Mouse (Mus musculus): Measurements from ENCODE around the gene Tsga13. TPM values are rescaled to one million over a fixed set of nuclear protein-coding genes. Genes with fewer than 3 reads are reported as not detected.

Tsga13 gene
- total RNA-seq (2014; fragmentation: Nextera tagmentation) (not detected in 2 replicates), total RNA-seq (2017) (not detected in 2 replicates)

DNA sequence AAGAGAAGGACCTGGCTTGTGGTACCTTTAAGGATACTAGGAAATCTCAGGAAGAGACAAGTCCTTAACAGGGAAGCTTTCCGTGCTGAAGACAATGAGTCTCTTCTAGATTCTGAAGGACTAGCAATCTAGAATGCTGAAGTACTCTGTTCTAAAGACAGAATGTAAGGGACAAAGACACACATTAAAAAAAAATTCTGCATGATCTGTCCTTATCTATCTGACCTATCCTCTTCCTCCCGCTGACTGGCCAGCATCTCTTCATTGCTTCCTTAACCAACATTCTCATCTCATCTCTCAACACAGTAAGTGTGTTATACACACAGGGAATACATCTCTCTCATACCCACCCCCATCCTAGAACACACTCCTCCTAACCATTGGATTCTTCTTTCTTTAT lies at the start of gene Tsga13:
Gene Tsga13 (minus strand): TSS at position 101 of the 400 bp plus-strand sequence.
- ATAC-seq (replicated peaks; ENCODE audit: low FRiP score, low TSS enrichment, poor library complexity, severe bottlenecking) = no peak

DNA sequence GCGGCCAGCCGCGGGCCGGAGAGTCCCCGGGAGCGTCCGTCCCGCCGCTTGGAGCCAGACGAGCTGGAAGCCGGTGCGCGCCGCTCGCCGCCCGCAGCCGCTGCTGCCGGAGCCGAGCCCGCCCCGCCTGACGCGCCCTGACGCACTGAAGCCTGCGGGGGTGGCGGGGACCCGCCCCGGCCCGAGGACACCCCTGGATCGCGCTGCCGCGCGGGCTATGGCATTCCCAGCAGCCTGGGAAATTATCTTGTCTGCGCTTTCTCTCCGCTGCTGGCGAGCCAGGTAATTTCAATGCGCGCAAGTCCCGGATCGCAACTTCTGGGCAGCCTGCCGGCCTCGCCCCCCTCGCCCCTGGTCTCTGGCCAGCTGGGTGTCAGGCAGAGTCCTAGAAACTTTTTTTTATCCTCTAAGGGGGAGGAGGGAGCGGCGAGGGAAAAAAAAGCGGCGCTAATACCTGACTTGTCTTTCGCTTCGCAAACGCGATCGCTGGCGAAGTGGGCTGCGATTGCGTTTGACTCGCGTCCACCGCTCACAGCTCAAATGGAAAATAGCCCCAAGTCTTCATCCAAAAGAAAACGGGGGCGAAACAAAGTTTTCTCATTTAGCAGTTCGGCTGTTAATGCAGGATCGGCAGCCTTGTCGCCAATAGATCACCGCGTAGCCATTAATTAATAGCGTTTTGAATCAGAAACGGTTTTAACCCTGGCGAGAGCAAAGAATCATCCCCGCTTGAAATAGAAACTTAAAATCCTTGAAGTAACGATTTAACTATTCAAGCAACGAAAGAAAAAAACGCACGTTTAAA lies 43.6 kb upstream of the Tsga13 start, which contains the start of gene Klf14:
Gene Klf14 (minus strand): TSS at position 343 of the 805 bp plus-strand sequence.
- no peak for ATAC-seq (replicated peaks; ENCODE audit: low FRiP score, low TSS enrichment, poor library complexity, severe bottlenecking)

DNA sequence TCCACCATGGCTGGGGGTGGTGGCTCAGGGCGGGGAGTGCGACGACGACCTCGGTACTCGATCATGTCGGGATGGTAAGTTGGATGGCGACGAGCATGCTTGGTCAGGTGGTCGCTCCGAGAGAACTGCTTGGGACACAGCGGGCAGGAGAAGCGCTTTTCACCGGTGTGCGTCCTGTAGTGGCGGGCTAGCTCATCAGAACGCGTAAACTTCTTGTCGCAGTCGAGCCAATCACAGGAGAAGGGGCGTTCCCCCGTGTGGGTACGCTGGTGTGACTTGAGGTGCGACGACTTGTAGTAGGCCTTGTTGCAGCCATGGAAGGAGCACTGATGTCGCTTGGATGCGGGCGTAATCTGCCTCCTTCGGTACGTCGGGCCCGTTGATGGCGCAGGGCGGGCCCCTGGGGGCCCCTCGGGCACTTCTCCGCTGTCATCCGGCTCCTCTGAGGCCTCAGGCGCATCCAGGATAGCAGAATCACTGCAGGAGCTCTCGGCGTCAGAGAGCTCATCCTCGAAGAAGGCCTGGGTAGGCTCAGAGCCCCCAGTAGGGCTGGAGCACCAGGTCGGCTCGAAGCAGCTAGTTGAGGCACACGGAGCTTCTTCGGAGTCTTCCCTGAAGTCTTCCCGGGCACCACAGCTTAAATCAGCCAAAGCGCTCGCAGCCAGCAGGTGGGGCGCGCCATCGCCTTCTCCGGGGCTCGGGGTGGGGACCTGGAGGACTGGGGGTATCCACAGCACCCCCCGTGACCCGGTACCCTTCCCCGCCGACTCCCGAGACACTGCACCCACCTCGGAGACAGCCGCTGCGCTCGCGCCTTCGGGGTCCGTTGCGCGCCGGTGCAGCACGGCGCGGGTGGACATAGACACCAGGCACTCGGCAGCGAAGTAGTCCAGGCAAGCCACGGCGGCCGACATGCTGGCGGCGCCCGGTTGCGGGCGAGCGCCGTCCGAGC lies 42.7 kb upstream of the Tsga13 start:
- no peak for ATAC-seq (replicated peaks; ENCODE audit: low FRiP score, low TSS enrichment, poor library complexity, severe bottlenecking)

DNA sequence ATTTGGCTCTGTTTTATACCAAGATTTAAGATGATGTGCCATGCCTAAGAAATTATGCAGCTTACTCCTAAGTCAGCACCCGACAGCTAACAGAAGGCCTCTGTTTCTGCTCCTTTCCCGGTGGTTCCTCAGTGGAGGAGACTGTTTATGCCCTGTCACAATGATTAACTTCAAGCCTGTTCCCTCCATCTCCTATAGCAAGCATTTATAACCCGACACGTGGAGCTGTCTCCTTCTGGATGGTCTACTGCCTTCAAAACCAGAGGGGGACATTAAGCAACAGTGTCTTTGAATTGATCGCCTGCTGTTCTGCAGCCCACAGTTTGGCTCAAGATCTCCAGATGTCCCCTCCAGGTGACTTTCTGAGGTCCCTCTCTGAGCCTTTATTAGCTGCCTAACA lies 23.9 kb upstream of the Tsga13 start:
- no peak for ATAC-seq (replicated peaks; ENCODE audit: low FRiP score, low TSS enrichment, poor library complexity, severe bottlenecking)

DNA sequence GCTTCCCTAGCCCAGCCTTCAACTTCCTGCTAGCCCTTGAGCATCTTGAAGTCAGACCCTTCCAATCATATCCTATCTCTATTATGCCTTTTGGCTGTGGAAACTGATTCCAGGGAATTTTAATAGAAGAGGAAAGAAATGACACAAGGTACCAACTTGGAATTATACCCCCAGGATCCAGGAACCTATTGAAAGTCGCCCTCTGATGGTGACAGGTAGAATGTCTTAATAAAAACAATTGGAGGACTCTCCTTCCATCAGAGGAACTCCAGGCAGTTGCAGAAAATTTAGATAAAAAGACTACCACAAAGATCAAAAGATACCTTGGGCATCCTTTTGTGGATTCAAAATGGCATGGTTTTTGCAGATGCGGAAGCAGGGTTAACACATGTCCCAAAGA lies 7.4 kb upstream of the Tsga13 start:
- no peak for ATAC-seq (replicated peaks; ENCODE audit: low FRiP score, low TSS enrichment, poor library complexity, severe bottlenecking)

DNA sequence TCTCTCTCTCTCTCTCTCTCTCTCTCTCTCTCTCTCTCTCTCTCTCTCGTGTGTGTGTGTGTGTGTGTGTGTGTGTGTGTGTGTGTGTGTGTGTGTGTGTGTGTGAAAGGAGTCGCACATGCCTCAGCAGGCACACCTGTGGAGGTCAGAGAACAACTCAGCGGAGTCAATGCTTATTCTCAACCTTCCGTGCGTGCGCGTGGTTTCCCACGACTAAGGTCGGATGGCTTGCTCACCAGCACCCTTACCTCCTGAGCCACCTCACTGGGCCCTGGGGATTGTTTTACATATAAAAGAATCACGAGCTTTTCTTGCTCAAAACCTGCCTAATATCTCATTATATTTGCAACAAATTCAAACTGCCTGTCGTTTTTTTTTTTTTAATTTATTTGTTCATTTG lies 6.5 kb upstream of the Tsga13 start:
- no peak for ATAC-seq (replicated peaks; ENCODE audit: low FRiP score, low TSS enrichment, poor library complexity, severe bottlenecking)

DNA sequence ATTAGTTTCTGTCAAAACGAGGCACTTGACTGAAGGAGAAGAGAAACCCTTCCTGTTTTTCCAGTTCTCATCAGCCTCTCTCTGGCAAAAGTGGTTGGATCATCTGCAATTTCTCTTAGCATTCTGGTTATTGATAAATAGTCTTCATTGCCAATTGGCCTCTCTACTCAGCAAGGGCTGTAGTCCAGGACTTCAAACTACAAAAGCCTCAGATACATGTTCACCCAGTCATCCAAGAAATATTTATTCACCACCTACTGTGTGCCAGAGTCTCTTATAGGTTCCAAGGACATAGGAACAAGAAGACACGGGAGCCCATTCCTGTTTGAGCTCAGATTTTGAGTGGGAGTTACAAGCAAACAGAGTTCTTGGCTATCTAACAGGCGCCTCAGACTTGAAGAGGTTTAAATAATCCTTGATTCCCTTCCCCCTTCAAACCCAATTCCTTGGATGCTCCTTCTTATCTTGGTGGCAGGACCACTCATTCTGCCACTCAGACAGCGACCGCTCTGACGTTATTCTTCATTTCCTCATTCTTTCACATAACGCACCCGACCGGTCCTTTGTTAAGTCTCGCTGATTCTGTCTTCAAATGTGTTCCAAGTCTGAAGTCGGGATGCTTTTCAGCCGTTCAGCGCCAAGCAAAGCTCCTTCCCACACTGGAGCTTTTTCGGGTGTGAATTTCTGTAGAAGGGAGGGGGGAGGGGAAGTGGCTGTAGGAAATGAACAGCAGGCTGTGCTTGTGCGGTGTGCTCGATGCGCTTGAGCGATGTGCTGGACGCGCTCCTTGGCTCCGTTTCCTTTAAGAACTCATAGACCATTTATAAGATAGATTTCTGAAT lies 5.7 kb upstream of the Tsga13 start:
- no peak for ATAC-seq (replicated peaks; ENCODE audit: low FRiP score, low TSS enrichment, poor library complexity, severe bottlenecking)

DNA sequence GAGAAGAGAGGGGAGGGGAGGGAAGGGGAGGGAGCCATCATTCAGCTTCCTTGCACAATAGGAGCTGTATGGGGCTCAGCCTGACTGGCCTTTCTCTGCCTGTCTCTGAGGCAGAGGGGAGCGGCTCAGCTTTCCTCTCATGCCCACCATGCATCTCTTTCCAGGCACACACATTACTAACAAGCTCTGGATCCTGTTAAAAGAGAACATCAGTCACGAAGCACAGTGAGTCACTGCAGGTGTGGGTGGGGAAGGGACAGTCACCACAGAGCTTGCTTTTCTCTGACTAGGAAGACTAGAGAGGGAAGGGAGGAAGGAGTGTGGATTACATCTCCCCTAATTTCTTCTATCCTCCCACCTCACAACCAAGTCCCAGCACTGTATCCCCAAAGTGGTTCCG lies 7.4 kb downstream of the Tsga13 start:
- ATAC-seq (replicated peaks; ENCODE audit: low FRiP score, low TSS enrichment, poor library complexity, severe bottlenecking) = no peak

DNA sequence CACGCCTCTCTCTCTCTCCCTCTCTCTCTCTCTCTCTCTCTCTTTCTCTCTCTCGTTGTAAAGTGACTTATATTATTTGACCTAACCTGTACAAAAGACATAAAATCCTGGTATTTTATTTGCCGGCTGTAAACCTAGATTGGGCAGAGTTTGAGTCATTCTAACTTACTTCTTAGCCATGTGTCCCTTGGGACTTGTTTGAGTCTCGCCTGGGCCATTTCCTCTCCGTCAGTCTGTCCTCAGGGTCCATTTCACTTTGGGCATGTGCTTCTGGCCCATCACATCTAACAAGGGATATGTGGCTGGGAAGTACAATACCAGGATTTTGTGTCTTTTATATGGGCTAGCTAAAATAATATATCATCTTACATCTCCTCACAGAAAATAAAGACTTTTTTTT lies 10.5 kb downstream of the Tsga13 start:
- ATAC-seq (replicated peaks; ENCODE audit: low FRiP score, low TSS enrichment, poor library complexity, severe bottlenecking) = no peak

DNA sequence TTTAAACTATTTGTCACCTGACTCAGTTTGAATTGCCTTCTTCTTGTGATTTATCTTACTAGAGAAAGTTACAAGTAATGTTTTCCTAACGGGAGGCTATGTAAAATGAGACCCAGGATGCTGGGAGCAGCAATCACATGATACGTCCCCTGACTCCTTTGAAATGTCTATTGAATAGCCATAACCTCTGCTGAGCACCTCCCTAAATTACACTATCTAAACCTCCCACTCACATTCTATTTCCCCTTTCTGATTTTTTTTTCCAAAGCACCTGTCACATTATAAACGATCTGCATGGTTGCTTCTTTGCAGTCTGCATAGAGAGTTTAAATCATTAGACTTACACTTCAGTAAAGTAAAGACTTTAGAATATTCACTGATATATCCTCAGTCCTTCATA lies 11.3 kb downstream of the Tsga13 start:
- ATAC-seq (replicated peaks; ENCODE audit: low FRiP score, low TSS enrichment, poor library complexity, severe bottlenecking) = no peak

DNA sequence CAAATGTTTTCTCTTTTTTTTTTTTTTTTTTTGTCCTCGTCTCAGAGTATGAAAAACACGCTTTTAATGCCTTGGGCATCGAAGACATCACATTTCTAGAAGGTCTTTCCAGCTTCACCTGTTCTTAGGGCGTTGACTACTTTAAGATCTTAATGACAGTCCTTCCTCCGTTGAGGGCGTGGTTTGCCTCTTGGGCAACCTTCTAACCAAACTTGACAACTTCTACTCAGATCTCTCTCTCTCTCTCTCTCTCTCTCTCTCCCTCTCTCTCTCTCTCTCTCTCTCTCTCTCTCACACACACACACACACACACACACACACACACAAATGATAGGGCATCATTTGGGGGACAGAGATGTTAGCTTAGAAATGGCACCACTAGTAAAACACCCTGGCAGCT lies 17.9 kb downstream of the Tsga13 start:
- no peak for ATAC-seq (replicated peaks; ENCODE audit: low FRiP score, low TSS enrichment, poor library complexity, severe bottlenecking)

DNA sequence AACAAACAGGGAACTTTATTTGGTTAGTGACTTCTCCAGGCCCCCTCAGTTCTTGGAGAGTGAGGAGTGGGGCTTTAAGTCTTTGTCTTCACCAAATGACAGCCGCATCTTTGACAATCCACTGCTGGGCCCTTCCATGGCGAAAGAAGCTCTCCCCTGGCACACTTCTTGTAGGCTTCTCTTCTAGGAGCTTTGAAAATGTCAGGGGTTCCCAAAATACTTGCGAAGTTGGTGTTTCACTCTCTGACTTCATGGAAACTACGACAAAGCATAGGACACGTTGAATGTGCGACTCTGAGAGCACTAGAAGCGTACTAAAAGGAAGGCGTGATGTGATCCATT lies 18.4 kb downstream of the Tsga13 start:
- ATAC-seq (replicated peaks; ENCODE audit: low FRiP score, low TSS enrichment, poor library complexity, severe bottlenecking) = no peak

DNA sequence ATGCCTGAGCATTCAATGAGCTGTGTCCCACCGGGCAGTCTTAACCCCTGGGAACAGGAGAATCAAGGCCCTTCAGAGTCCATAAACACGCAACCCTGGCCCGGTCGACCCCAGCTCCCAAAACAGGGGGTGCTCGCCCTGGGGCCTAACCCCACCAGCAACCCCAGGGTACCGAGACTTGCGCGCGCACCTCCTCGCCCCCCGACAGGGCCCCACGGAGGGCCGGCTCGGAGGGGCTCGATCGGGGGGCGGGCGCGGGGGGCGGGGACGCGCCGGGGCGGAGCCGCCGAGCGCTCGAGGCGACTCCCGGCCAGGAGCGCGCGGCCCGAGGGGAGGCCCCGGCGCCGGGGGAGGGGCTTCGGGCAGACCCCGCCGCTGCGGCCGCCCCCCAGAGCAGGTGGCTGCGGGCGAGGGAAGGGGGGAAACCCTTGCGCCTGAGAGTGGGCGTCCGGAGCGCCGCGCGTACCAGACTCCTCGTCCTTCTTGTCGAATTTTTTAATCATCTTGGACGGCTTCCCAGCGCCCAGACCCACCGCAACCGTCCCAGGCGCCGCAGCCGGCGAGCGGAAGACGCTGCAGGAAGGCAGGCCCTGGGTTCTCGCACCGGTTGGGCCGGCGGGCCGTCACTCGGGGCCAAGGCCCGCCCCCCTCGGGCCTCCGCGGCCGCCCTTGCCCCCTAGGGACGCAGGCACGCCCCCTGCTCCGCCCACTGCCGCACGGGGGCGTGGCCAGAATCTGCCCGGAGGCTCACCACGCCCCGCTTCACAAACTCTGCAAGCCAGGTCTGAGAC lies 19.0 kb downstream of the Tsga13 start, which contains the start of gene Copg2:
Gene Copg2 (minus strand): TSS at position 600 of the 791 bp plus-strand sequence.
- peak; percentile 99 for ATAC-seq (replicated peaks; ENCODE audit: low FRiP score, low TSS enrichment, poor library complexity, severe bottlenecking)

DNA sequence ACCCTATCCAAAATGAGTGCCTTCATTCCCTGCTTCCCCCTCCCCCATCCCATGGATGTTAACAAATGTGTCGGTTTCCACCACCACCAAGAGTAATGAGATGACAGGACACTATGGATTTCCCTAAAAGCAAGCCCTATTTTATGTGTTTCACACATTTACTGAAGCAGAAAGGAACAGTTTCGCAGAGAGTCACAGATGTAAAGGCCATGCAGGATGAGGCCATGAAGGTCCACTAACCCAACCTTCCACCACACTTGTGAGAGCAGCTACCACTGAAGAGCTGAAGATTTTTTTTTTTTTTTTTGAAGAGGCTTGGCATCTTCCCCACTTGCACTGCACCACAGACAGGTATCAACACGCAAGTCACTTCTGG lies 19.6 kb downstream of the Tsga13 start:
- ATAC-seq (replicated peaks; ENCODE audit: low FRiP score, low TSS enrichment, poor library complexity, severe bottlenecking) = peak; percentile 23; the same call in 1 of the 2 replicates

DNA sequence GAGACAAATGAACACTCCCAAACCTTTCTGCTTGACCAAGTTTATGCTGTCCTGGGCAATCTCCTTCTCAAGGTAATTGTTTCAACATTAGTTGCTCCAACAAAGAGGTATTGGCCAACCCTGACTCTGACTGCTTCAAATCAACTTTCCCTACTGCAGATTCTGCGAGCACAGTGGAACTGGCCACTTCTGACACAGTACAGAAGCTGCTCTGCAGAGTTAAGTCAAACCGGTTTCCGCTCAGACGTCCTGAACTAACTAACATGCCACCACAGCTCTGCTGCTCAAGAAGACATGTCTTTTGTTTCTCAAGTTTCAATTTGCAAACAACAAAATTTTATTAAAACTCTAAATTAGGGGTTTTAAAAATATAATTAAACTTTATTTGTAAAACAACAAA lies 22.3 kb downstream of the Tsga13 start:
- no peak for ATAC-seq (replicated peaks; ENCODE audit: low FRiP score, low TSS enrichment, poor library complexity, severe bottlenecking)

DNA sequence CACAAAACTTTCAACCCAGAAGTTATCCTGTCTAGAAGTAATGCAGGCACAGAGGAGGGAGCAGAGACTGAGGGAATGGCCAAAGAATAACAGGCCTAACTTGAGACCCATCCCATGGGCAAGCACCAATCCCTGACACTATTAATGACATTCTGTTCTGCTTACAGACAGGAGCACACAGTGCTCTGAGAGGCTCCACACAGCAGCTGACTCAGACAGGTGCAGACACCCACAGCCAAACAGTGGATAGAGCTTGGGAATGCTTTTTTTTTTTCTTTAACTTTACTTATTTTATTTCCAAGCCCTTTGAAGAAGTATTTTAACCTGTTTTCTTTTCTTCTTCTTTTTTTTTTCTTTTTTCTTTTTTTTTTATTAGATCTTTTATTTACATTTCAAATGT lies 23.6 kb downstream of the Tsga13 start:
- ATAC-seq (replicated peaks; ENCODE audit: low FRiP score, low TSS enrichment, poor library complexity, severe bottlenecking) = no peak

DNA sequence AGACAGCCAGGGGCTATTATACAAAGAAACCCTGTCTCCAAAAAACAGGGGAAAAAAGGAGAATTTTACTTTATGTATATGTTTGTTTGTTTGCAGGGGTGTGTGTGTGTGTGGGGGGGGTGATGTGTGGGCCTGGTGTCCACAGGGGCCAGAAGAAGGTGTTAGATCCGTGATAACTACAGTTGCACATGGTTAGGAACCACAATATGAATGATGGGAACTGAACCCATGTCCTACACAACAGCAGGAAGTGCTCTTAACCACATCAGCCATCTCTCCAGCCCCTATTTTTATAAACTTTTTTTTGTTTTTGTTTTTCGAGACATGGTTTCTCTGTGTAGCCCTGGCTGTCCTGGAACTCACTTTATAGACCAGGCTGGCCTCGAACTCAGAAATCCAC lies 30.5 kb downstream of the Tsga13 start:
- ATAC-seq (replicated peaks; ENCODE audit: low FRiP score, low TSS enrichment, poor library complexity, severe bottlenecking) = no peak

DNA sequence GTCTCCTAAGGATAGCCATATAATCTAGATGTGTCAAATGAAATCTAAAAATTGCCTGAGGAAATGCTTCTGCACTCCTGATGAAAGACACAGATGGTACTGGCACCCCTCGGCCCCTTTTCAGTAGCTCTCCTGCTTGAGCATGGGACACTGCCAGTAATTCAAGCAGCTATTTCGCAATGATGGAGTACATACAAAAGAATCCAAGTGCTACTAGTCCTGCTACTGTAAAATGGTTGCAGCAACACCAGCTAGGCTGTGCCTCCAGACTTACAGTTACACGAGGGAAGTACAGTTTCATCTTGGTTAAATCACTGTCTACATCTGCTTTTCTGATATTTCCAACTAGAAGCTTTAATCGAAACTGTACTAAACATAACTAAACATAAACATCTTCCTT lies 31.9 kb downstream of the Tsga13 start:
- ATAC-seq (replicated peaks; ENCODE audit: low FRiP score, low TSS enrichment, poor library complexity, severe bottlenecking) = no peak

DNA sequence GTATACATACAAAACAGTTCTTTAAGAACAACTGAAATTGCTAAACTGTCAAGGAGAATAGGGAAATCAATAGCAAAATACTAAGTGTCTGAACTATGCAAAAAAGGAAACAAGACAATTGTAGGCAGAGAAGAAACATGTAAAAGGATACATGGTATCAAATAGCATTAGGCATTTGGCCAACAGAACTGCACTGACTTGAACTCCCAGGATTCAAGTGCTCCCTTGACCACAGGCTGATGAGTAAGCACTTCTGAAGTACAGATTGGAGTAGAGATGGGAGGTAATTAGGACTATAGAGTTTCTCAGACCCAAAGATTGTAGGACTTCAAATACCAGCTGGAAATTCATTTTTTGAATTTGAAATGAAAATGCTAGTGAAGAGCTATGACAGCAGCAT lies 38.7 kb downstream of the Tsga13 start:
- ATAC-seq (replicated peaks; ENCODE audit: low FRiP score, low TSS enrichment, poor library complexity, severe bottlenecking) = no peak

Data from megakaryocyte-erythroid progenitor cell, adult 5-6 weeks (primary cell).